Mouse (Mus musculus): Measurements from ENCODE around the gene Lbp.

Lbp gene

DNA sequence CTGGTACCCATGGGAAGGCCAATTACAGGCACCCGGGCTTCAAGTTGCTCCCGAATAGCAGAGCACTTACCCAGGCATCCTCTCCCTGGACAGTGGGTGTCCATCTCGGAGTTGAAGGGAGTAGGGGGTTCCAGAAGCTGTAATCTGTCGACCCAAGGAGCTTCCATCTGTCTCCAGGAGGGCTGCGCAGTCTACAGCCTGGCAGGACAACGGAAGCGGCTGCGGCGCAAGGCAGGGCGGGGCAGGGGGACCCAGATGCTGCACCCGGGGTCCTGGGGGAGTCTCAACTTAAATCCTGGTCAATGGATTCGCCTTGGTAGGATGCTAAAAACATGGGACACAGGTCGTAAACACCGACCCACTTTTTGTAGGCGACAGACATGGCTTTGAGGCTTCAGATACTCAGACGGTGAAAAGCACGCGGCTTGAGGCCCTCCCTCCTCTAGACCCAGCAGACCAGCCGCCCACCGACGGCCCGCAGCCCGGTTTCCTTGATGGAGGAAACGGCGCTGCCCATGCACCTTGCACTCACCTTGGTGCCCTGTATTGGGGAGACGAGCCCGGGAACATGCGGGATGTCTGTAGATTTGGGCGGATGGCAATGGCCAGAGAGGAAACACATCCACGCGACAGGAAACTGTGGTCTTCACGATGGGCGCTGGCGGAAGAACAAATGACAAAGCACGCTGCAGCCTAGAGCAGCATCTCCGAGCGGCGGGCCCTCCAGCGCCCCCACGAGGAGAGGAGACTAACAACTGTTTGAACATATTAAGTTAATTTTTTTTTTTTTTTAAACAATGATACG lies 54.8 kb downstream of the Lbp start:
- peak; percentile 76 to 88 for DNase-seq (ENCODE audit: low spot score in 2 of 2)

DNA sequence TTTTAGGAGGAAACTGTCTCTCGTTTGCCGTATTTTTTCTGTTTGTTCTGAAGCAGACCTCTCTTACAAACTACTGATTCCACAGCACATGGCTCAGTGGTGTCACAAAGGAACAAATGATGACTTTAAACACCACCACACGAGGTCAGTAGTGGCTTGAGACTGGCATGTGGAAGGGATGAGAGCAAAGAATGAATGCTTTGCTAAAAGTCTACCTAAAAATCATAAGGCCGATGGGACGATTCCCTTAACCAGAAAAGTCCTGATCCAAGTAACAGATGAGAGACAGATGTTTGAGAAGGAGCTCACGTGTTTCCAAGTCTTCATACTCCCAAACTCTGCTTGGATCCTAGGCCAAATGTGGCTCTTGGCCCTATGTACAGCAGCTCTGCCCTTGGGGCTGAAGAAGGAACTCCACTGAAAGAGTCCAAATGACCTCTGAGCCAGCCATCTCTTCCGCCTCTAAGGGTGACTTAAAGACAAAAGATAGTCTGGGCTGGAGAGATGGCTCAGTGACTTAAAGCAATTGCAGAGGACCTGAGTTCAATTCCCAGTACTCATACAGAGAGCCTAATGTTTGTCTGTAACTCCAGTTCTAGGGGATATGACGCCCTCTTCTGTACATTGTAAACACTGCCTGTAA lies 55.5 kb downstream of the Lbp start:
- peak in 1 of 2 experiments; percentile 12 for DNase-seq (ENCODE audit: low spot score in 2 of 2)

DNA sequence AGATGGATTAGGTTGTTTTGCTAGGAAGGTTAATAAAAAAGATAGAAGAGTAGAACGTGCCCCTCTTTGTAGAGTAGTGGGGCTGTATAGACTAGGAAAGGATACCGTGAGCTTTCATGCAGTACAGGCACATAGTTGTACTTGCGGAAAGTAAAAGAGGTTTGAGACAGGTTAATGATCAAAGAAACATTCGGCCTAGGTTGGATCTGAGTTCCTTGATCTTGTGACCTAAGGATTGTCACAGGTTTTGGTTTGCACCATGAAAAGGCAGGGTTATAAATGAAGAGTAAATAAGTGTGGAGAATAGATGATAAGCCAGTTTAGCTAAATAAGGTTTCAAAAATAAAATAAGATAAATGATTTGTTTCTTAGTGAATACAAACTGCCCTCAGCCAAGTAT lies 57.9 kb downstream of the Lbp start:
- DNase-seq (ENCODE audit: low spot score in 2 of 2) = no peak

- DNase-seq (ENCODE audit: low spot score in 2 of 2) = no peak
These were observed 59.0 kb downstream of the Lbp start for GRCm38 (mm10) chr2:158365099-158365850.

DNA sequence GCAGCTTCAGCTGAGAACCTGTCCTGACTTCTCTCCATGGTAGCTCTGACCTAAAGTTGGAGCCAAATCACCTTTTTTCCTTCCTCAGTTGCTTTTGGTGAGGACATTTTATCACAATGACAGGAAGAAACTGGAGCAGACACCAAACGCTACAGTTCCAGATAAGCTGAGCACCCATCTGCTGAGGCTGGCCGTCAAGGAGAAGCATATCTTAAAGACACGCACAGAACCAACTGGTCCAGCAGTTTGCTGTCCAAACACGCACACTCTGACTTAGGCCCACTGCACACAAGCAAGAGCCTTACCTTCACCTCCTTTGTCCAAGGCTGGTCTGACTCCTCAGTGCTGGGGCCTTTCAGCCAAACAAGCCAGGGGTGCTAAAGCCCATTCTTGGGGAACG lies 61.4 kb downstream of the Lbp start:
- DNase-seq (ENCODE audit: low spot score in 2 of 2) = no peak

GRCm38 (mm10) chr2:158368313-158368712 lies 62.0 kb downstream of the Lbp start:
- DNase-seq (ENCODE audit: low spot score in 2 of 2) = no peak

DNA sequence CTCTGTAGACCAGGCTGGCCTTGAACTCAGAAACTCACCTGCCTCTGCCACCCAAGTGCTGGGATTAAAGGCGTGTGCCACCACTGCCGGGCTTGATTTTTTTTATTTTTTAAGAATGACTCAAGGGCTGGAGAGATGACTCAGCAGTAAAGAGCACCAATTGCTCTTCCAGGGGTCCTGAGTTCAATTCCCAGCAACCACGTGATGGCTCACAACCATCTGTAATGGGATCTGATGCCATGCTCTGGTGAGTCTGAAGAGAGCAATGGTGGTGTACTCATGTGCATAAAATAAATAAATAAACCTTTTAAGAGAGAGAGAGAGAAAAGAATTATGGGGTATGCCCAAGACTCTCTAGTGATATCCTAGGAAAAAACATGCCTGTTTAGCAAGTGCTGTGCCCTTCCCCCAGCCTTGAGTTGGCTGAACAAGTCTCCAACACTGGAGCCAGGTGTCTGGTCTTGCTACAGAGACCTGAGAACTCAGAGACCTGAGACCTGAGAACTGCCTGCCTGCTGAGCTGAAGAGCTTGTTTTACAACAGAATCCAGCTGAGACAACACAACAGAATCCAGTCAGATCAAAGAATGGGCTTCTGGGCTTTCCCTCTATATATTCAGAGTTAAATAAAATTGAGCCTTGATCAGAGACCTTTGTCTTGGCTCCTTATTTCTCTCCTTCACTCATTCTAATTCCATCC lies 63.3 kb downstream of the Lbp start:
- DNase-seq (ENCODE audit: low spot score in 2 of 2) = no peak

GRCm38 (mm10) chr2:158370173-158370550 lies 63.9 kb downstream of the Lbp start:
- DNase-seq (ENCODE audit: low spot score in 2 of 2) = no peak

- no peak for DNase-seq (ENCODE audit: low spot score in 2 of 2)
These were observed 66.8 kb downstream of the Lbp start for GRCm38 (mm10) chr2:158373061-158373460.

GRCm38 (mm10) chr2:158373516-158373915 lies 67.2 kb downstream of the Lbp start:
- DNase-seq (ENCODE audit: low spot score in 2 of 2) = no peak

- DNase-seq (ENCODE audit: low spot score in 2 of 2) = no peak
These were observed 69.3 kb downstream of the Lbp start, which contains the start of gene Snhg11 for GRCm38 (mm10) chr2:158375443-158376122. Gene Snhg11, plus strand, starts transcription at chr2:158375638.

- no peak for DNase-seq (ENCODE audit: low spot score in 2 of 2)
These were observed 69.9 kb downstream of the Lbp start for GRCm38 (mm10) chr2:158376123-158376687.

- no peak for DNase-seq (ENCODE audit: low spot score in 2 of 2)
These were observed 70.5 kb downstream of the Lbp start for GRCm38 (mm10) chr2:158376798-158377197.

- no peak for DNase-seq (ENCODE audit: low spot score in 2 of 2)
These were observed 71.5 kb downstream of the Lbp start for GRCm38 (mm10) chr2:158377811-158378210.

DNA sequence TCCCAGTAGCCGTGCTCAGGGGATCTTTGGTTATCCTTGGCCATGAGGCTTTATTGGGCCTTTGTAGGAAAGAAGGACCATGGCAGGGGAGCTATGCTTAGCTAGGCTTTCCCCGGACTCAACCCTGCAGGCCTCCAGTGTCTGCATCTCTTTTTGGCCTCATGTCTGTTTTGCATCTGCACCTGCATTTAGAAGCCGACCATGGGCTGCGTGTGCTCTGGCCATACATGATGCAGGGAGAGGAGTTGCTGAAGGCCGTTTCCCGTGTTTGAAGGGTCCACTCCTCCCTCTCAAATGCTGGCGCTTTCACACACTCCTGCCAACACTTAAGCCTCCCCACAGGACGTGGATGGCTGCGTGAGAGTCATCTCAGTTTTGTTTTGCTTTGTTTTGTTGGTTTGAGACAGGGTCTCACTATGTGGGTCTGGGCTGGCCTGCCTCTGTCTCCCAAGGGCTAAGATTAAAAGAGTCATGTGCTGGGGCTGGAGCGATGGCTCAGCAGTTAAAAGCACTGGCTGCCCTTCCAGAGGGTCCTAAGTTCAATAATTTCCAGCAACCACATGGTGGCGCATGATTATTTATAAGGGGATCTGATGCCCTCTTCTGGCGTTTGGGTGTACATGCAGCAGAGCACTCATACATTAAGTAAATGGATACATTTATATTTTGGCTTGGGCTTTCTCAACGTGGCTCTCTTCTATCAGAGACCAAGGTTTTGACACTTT lies 73.2 kb downstream of the Lbp start:
- peak; percentile 34 to 64 for DNase-seq (ENCODE audit: low spot score in 2 of 2)
